Mouse (Mus musculus) heart, postnatal 0 days (tissue): ENCODE results near the gene Leng8.

Source experiments
- CTCF ChIP-seq: IDR thresholded peaks from 2 replicates; pipeline ENCODE4 v1.5.1; 2016; ENCODE audit warnings: antibody characterized with exemption, control low read depth, low read depth
- EP300 ChIP-seq: IDR thresholded peaks from 2 replicates; pipeline ENCODE4 v1.6.1; 2016; ENCODE audit warnings: antibody characterized with exemption, low read depth

GRCm38 (mm10) chr7:4167098-4167497 is 30.3 kb downstream of the Leng8 start:
- TF ChIP-seq EP300 (no peak), CTCF (no peak)
